Mouse (Mus musculus) cerebellum, adult 2 months (tissue): ENCODE data around the gene Carns1.
A peak's percentile ranks its signal among the peaks of the same experiment; 100 is the strongest.

Experiments used
- CTCF ChIP-seq: fragments of 200-500 bp; IDR thresholded peaks from 2 replicates; pipeline ENCODE4 v1.5.1; 2011; ENCODE audit warnings: low read depth, mild to moderate bottlenecking, control low read depth, low read length, moderate library complexity, borderline replicate concordance; ENCODE audit not compliant: insufficient read depth
- POLR2A ChIP-seq: fragments of 200-500 bp; IDR thresholded peaks from 2 replicates; pipeline ENCODE4 v1.6.1; 2011; ENCODE audit warnings: low read length, control low read depth, borderline replicate concordance; ENCODE audit not compliant: insufficient read depth

- no peak for TF ChIP-seq POLR2A
- TF ChIP-seq CTCF: peak; percentile 98
These were observed 31.7 kb upstream of the Carns1 start for GRCm38 (mm10) chr19:4206971-4207370.
